Mouse (Mus musculus) neural tube, embryonic 13.5 days (tissue): ENCODE data around the gene Rassf3. TPM values are rescaled to one million over a fixed set of nuclear protein-coding genes. Genes with fewer than 3 reads are reported as not detected.

Source experiments
- ATAC-seq: fragments of 200-750 bp; cut with Nextera tagmentation; 2 replicates; pipeline ENCODE4 v1.8.0; 2017; ENCODE audit warnings: low read depth, mild to moderate bottlenecking, moderate TSS enrichment, moderate library complexity
- H3K27ac ChIP-seq: fragments of 300-500 bp; sonication (generic); replicated peaks from 2 replicates; pipeline ENCODE4 v1.5.1; 2015; ENCODE audit warnings: moderate library complexity, mild to moderate bottlenecking, inconsistent platforms
- H3K27me3 ChIP-seq: fragments of 300-500 bp; sonication (generic); 2 replicates; pipeline ENCODE4 v1.6.1; 2015; ENCODE audit warnings: mild to moderate bottlenecking, inconsistent platforms
- H3K36me3 ChIP-seq: fragments of 300-500 bp; sonication (generic); 2 replicates; pipeline ENCODE4 v1.6.1; 2015; ENCODE audit warnings: mild to moderate bottlenecking, inconsistent platforms
- H3K4me1 ChIP-seq: fragments of 300-500 bp; sonication (generic); replicated peaks from 2 replicates; pipeline ENCODE4 v1.6.1; 2015; ENCODE audit warnings: inconsistent platforms
- H3K4me2 ChIP-seq: fragments of 300-500 bp; sonication (generic); 2 replicates; pipeline ENCODE4 v1.6.1; 2015; ENCODE audit warnings: inconsistent platforms, mild to moderate bottlenecking, moderate library complexity
- H3K4me3 ChIP-seq: fragments of 300-500 bp; sonication (generic); 2 replicates; pipeline ENCODE4 v1.5.1; 2015; ENCODE audit warnings: mild to moderate bottlenecking, inconsistent platforms
- H3K9ac ChIP-seq: fragments of 300-500 bp; sonication (generic); 2 replicates; pipeline ENCODE4 v1.6.1; 2015; ENCODE audit warnings: moderate library complexity, mild to moderate bottlenecking, inconsistent platforms
- H3K9me3 ChIP-seq: fragments of 300-500 bp; sonication (generic); 2 replicates; pipeline ENCODE4 v1.6.1; 2016; ENCODE audit warnings: inconsistent platforms
- WGBS: fragments of 180-500 bp; shearing (Covaris S2); methylation state at CpG from one replicate; pipeline ENCODE4 v1.1.7; 2015; 5-methylcytosine and 5-hydroxymethylcytosine counted together
- polyA plus RNA-seq: library from polyadenylated mRNA; unstranded; fragments of >200 nt; fragmentation: Nextera tagmentation; extraction: Ambion mirVana; gene quantifications from 2 replicates; pipeline ENCODE4 v1.2.1, GENCODE M21; 2015

The Rassf3 gene
- polyA plus RNA-seq, 1 experiment from 2014 or later, result 6.2 TPM

GRCm38 (mm10) chr10:121403946-121404345 is 72.2 kb downstream of the Rassf3 start:
- Histone ChIP-seq H3K36me3 (no peaks in the 10 kb centered on the region), H3K9me3 (no peaks in the 10 kb centered on the region), H3K9ac (no peak overlapping the region), H3K4me3 (no peak overlapping the region), H3K4me1 (no peaks in the 10 kb centered on the region), H3K27me3 (no peaks in the 10 kb centered on the region), H3K27ac (no peak overlapping the region), H3K4me2 (no peak overlapping the region)
- WGBS, result 46% methylated on average over 6 of the region's 9 CpGs
- no peak for ATAC-seq

DNA sequence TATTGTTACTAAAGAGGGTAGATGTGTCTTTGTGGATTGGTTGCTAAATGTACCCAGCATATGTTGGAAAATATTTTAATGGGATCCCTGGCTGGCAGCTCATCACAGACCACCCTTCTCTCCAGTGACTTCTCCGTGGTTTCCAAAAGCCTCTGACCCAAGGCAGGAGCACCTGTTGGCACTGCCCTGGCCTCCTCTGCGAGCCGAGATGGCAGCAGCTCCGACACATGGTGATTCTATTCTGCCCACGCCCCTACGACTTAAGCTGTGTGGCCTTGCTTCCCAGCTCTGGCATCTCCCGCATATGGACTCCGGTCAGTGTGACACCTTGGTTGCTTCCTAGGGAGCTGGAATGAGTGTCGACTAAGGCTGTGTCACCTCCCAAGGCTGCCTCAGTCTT is 73.0 kb downstream of the Rassf3 start:
- Histone ChIP-seq H3K27me3 (no peaks in the 10 kb centered on the region), H3K4me1 (no peaks in the 10 kb centered on the region), H3K9ac (no peak overlapping the region), H3K36me3 (no peaks in the 10 kb centered on the region), H3K9me3 (no peaks in the 10 kb centered on the region), H3K4me2 (no peak overlapping the region), H3K4me3 (no peak overlapping the region), H3K27ac (no peak overlapping the region)
- WGBS, result 77% methylated on average over 9 of the region's 9 CpGs
- ATAC-seq, result no peak

GRCm38 (mm10) chr10:121401005-121401404 is 75.1 kb downstream of the Rassf3 start:
- no peak for ATAC-seq
- Histone ChIP-seq H3K4me3 (no peak overlapping the region), H3K4me2 (no peak overlapping the region), H3K27ac (no peak overlapping the region), H3K9ac (no peak overlapping the region), H3K36me3 (peaks cover 15% of the 10 kb centered on the region), H3K27me3 (no peaks in the 10 kb centered on the region), H3K4me1 (no peaks in the 10 kb centered on the region), H3K9me3 (no peaks in the 10 kb centered on the region)
- WGBS, result 84% methylated on average over 7 of the region's 7 CpGs

GRCm38 (mm10) chr10:121398599-121398998 is 77.5 kb downstream of the Rassf3 start:
- H3K36me3 ChIP-seq, result peaks cover 40% of the 10 kb centered on the region
- H3K4me3 ChIP-seq, result no peak overlapping the region
- no peak for ATAC-seq
- no peaks in the 10 kb centered on the region for H3K9me3 ChIP-seq
- no peak overlapping the region for H3K27ac ChIP-seq
- WGBS, result 92% methylated on average over 7 of the region's 7 CpGs
- H3K4me1 ChIP-seq, result peaks cover 6% of the 10 kb centered on the region; the same call in 1 of the 2 replicates
- H3K9ac ChIP-seq, result no peak overlapping the region
- no peaks in the 10 kb centered on the region for H3K27me3 ChIP-seq
- H3K4me2 ChIP-seq, result no peak overlapping the region

- Histone ChIP-seq H3K4me3 (no peak overlapping the region), H3K4me2 (no peak overlapping the region), H3K9me3 (no peaks in the 10 kb centered on the region), H3K4me1 (peaks cover 6% of the 10 kb centered on the region; the same call in 1 of the 2 replicates), H3K36me3 (peaks cover 69% of the 10 kb centered on the region), H3K27ac (no peak overlapping the region), H3K27me3 (no peaks in the 10 kb centered on the region), H3K9ac (no peak overlapping the region)
- ATAC-seq, result no peak
- WGBS, result 87% methylated on average over 20 of the region's 20 CpGs
Observed at GRCm38 (mm10) chr10:121395542-121396176, 80.5 kb downstream of the Rassf3 start.

DNA sequence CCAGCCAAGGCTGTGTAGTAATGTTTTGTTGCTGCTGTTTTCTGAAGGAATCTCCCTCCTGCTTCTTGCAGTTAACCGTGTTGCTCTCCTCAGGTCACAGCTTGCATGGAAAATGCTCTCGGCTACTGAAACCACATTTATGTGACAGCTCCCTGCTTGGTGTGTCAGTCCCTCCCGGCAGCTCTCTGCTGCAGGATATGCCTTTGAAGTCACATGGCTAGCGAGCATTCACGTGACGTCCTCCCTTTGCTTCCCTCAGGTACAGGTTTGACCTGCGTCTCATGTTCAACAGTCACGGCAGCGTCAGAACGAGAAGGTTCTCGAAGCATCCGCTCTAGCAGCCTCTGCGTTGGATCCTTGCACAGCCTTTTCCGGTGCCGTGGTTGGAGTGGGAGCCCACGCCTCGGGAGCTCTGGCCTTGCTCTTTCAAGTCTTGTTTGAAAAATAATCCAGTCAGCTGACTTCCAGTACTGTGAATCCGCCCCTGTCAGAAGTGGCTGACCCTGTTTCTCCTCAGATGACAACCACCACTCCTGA is 81.3 kb downstream of the Rassf3 start:
- WGBS, result 93% methylated on average over 18 of the region's 18 CpGs
- no peak overlapping the region for H3K4me2 ChIP-seq
- H3K4me3 ChIP-seq, result no peak overlapping the region
- H3K9me3 ChIP-seq, result no peaks in the 10 kb centered on the region
- peaks cover 6% of the 10 kb centered on the region; the same call in 1 of the 2 replicates for H3K4me1 ChIP-seq
- H3K36me3 ChIP-seq, result peaks cover 77% of the 10 kb centered on the region
- H3K27ac ChIP-seq, result no peak overlapping the region; the same call in 1 of the 2 replicates
- H3K9ac ChIP-seq, result no peak overlapping the region
- ATAC-seq, result no peak
- H3K27me3 ChIP-seq, result no peaks in the 10 kb centered on the region

DNA sequence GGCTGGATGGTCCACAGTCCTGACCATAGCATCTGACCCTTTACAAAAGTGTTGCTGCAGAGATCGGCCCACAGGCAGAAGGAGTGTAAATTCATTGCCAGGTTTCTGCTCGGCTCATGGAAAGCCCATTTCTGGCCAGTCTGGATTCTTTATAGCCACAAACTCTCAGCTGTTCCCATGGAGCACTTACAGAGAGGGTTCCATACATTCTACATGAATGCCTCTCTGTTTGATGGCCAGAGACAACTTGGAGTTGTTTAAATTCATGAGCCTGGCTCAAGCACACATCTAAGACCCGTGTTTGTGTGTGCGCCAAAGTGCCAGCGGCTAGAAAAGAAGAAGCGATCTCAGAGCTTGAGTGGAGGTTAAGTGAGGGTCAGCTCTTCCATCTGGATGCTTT is 81.9 kb downstream of the Rassf3 start:
- Histone ChIP-seq H3K27ac (no peak overlapping the region), H3K4me3 (no peak overlapping the region), H3K9ac (no peak overlapping the region), H3K9me3 (no peaks in the 10 kb centered on the region), H3K4me2 (no peak overlapping the region), H3K27me3 (no peaks in the 10 kb centered on the region), H3K4me1 (peaks cover 6% of the 10 kb centered on the region; the same call in 1 of the 2 replicates), H3K36me3 (peaks cover 83% of the 10 kb centered on the region)
- 76% methylated on average over 6 of the region's 6 CpGs for WGBS
- no peak for ATAC-seq

DNA sequence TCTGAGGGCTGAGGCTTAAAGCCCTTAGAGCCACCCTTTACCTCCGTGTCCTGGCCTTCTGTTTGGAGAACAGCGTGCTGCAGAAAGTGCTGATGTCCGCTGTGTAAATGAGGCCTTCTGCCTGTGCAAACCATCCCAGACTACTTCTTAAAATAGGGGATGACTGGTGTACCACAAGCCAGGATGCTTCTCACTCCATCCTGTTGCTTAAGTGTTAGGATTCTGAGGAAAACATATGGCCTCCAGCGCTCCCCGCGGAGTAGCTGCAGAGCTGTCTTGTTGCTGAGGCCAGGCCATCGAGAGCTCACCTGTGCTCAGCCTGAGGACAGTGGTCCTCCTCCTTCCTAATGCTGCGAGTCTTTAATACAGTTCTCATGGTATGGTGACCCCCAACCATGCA is 84.2 kb downstream of the Rassf3 start:
- no peak overlapping the region for H3K4me3 ChIP-seq
- WGBS, result 92% methylated on average over 8 of the region's 8 CpGs
- H3K4me1 ChIP-seq, result peaks cover 6% of the 10 kb centered on the region; the same call in 1 of the 2 replicates
- H3K9me3 ChIP-seq, result no peaks in the 10 kb centered on the region
- peaks cover 95% of the 10 kb centered on the region for H3K36me3 ChIP-seq
- H3K27ac ChIP-seq, result no peak overlapping the region
- H3K9ac ChIP-seq, result no peak overlapping the region
- no peak overlapping the region for H3K4me2 ChIP-seq
- no peaks in the 10 kb centered on the region for H3K27me3 ChIP-seq
- no peak for ATAC-seq

- Histone ChIP-seq H3K27me3 (no peaks in the 10 kb centered on the region), H3K9me3 (no peaks in the 10 kb centered on the region), H3K9ac (no peak overlapping the region), H3K4me1 (peaks cover 6% of the 10 kb centered on the region; the same call in 1 of the 2 replicates), H3K27ac (no peak overlapping the region), H3K36me3 (peaks cover 91% of the 10 kb centered on the region), H3K4me3 (no peak overlapping the region), H3K4me2 (no peak overlapping the region)
- ATAC-seq, result no peak
- WGBS, result 89% methylated on average over 10 of the region's 10 CpGs
Observed at GRCm38 (mm10) chr10:121390602-121391001, 85.5 kb downstream of the Rassf3 start.

DNA sequence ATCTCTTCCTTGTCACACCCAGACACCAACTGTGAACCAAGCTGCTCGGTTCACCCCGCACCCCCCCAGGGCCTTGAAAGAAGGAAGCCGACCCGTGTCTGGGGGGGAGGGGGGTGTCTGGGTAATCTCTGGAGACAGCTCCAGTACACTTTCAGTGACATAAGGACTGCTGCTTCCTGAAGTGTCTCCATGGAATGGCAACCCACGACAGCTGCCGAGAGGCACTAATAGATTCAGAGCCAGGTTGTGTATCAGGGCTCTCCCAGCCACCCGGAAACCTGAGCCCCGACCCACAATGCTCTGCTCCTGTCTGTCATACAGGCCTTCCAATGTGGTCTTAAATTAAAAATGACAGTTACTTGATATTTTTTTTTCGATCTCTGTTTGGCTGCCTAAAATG is 89.8 kb downstream of the Rassf3 start:
- Histone ChIP-seq H3K4me1 (no peaks in the 10 kb centered on the region), H3K27me3 (no peaks in the 10 kb centered on the region), H3K4me3 (no peak overlapping the region), H3K36me3 (peaks cover 91% of the 10 kb centered on the region), H3K9me3 (no peaks in the 10 kb centered on the region), H3K27ac (0 out of 2 replicates have a peak overlapping the region, but pooled peaks have one; percentile 28), H3K9ac (peak overlapping the region; percentile 28; the same call in 1 of the 2 replicates), H3K4me2 (no peak overlapping the region)
- ATAC-seq, result no peak
- 62% methylated on average over 9 of the region's 9 CpGs for WGBS

- no peaks in the 10 kb centered on the region for H3K9me3 ChIP-seq
- H3K4me2 ChIP-seq, result no peak overlapping the region
- no peak overlapping the region for H3K4me3 ChIP-seq
- no peaks in the 10 kb centered on the region for H3K4me1 ChIP-seq
- 94% methylated on average over 6 of the region's 6 CpGs for WGBS
- H3K27ac ChIP-seq, result 0 out of 2 replicates have a peak overlapping the region, but pooled peaks have one; percentile 28
- H3K9ac ChIP-seq, result no peak overlapping the region
- H3K36me3 ChIP-seq, result peaks cover 91% of the 10 kb centered on the region
- H3K27me3 ChIP-seq, result no peaks in the 10 kb centered on the region
- no peak for ATAC-seq
Observed at GRCm38 (mm10) chr10:121385695-121386094, 90.5 kb downstream of the Rassf3 start.

DNA sequence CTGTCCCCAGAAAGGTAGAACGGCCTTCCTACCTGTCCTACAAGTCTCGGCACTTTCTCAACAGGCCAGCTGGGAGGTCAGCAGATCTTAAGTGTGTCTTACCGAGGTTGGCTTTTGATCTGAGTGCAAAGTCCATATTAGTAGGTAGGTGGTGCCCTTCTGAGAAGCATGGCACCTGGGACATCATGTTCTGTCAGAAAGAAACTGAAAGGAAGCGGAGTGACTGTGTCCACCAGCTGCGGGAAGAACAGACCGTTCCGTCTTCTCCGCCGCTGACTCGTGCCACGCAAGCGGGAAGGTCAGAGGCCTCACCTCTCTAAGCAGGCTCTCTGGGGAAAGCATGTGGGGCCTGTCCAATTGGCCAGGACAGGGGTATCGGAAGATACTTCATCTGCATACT is 91.4 kb downstream of the Rassf3 start:
- Histone ChIP-seq H3K4me3 (no peak overlapping the region), H3K27me3 (no peaks in the 10 kb centered on the region), H3K4me2 (no peak overlapping the region), H3K27ac (no peak overlapping the region), H3K9me3 (no peaks in the 10 kb centered on the region), H3K9ac (no peak overlapping the region), H3K36me3 (peaks cover 90% of the 10 kb centered on the region), H3K4me1 (no peaks in the 10 kb centered on the region)
- ATAC-seq, result no peak
- WGBS, result 95% methylated on average over 13 of the region's 13 CpGs

GRCm38 (mm10) chr10:121381280-121381679 is 94.9 kb downstream of the Rassf3 start:
- no peak overlapping the region for H3K4me2 ChIP-seq
- peaks cover 99% of the 10 kb centered on the region for H3K36me3 ChIP-seq
- H3K9ac ChIP-seq, result no peak overlapping the region
- ATAC-seq, result no peak
- H3K9me3 ChIP-seq, result no peaks in the 10 kb centered on the region
- whole genome bisulfite sequencing, result 91% methylated on average over 18 of the region's 18 CpGs
- no peaks in the 10 kb centered on the region for H3K27me3 ChIP-seq
- H3K27ac ChIP-seq, result no peak overlapping the region
- no peaks in the 10 kb centered on the region for H3K4me1 ChIP-seq
- H3K4me3 ChIP-seq, result no peak overlapping the region
